Mouse (Mus musculus): ENCODE data around the gene Pomt1.

The Pomt1 gene

GRCm38 (mm10) chr2:32235886-32236759 lies at the start of gene Pomt1:
Gene Pomt1, plus strand, starts transcription at chr2:32236590.
- in situ Hi-C loops (cut with MseI, MboI) = no loop called here

- in situ Hi-C loops (cut with MseI, MboI) = no loop called here
Measured at GRCm38 (mm10) chr2:32187019-32187551, 49.3 kb upstream of the Pomt1 start.

DNA sequence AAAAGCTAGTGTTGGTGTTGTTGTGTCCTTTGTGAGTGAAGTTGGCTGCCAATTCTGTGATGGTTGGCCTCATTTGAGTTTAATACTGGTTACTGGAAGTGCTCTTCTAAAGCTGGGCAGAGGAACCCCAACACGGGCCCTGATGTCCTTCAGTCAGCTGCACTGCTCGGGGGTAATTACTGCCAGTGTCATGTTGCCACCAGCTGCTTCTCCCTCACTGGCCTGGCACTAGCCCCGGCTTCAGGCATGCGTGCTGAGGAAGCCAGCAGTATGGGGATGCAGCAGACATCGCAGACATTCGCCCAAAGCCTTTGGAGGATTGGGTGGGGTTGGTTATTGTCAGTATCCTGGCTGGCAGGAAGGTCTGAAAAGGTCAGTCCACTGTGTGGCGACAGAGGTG lies 48.7 kb upstream of the Pomt1 start:
- in situ Hi-C loops (cut with MseI, MboI) = no loop called here

- in situ Hi-C loops (cut with MseI, MboI) = no loop called here
Measured at GRCm38 (mm10) chr2:32189060-32189681, 47.2 kb upstream of the Pomt1 start.

GRCm38 (mm10) chr2:32190620-32191019 lies 45.8 kb upstream of the Pomt1 start:
- in situ Hi-C loops (cut with MseI, MboI) = no loop called here

DNA sequence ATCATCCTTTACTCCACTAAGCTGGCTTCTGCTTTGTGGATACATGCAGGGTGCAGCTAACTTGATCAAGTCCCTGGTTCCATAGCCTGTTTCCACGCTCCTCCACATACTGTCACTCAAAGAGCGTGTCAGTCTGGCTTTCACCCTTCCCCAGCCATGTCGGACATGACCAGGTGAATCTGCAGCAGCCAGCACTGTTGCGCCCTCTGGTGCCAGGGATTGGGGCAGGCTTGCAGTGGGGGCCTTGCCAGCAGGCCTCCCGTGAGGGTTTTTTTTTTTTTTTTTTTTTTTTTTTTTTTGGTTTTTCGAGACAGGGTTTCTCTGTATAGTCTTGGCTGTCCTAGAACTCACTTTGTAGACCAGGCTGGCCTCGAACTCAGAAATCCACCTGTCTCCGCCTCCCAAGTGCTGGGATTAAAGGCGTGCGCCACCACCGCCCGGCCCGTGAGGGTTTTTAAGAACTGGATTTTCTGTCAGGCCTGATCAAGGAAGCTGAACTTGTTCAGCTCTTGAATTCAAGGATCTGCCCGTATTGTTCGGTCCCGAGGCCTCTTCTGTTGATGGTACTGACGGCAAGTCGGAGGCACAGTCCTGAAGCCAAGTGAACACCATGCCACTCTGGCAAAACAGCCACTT lies 44.4 kb upstream of the Pomt1 start:
- in situ Hi-C loops (cut with MseI, MboI) = no loop called here

DNA sequence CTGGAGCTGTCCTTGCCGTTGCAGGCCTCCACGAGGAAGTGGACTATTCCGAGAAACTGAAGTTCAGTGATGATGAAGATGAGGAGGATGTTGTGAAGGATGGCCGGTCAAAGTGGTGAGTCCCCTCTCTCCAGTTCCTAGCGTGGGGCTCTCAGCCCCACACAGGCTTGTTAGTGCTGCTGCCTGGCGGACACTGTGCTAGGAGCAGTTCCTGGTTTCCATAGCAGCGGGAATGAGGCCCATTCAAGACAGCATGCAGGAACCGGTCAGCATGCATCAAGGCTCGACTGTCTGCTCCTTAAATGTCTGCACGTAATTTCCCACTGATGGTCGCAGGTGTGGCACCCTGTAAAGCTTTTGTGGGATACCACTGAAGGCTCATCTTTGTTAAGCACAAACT lies 37.4 kb upstream of the Pomt1 start:
- in situ Hi-C loops (cut with MseI, MboI) = no loop called here

DNA sequence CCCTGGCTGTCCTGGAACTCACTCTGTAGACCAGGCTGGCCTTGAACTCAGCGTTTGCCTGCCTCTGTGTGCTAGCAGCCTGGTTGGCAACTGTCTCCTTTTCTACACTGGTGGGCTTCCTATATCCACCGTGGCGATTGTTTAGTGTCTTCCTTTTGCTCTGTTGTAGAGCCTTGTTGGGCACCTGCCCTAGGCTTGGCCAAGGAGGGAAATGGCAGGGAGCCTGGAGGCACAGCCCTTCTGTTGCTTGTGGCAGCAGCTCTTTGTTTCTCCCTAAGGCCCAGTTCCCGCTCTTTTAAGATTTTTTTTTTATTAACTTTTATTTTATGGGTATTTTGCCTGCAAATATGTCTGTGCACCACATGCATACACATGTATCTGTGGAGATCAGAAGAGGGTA lies 36.4 kb upstream of the Pomt1 start:
- in situ Hi-C loops (cut with MseI, MboI) = no loop called here

- in situ Hi-C loops (cut with MseI, MboI) = no loop called here
Measured at GRCm38 (mm10) chr2:32200712-32201111, 35.7 kb upstream of the Pomt1 start.

- in situ Hi-C loops (cut with MseI, MboI) = no loop called here
Measured at GRCm38 (mm10) chr2:32201527-32201926, 34.9 kb upstream of the Pomt1 start.

- in situ Hi-C loops (cut with MseI, MboI) = no loop called here
Measured at GRCm38 (mm10) chr2:32203853-32204252, 32.5 kb upstream of the Pomt1 start.

DNA sequence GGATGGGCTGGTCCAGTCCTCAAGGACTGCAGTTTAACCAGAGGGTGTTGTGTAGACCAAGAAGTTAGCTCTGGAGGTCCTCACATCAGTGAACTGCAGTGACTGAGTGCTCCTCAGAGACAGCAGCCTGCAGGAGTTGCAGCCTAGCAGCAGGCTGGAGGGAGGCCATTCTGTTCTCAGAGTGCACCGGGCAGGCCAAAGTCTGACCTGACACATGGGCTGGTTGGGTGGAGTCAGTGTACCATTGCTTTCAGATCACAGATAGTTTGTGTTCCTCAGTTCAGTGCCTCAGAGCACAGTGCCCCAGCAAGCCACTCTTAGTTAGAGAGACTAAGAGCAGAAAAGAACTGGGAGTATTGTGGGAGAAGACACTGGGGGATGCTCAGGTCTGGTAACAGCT lies 28.7 kb upstream of the Pomt1 start:
- in situ Hi-C loops (cut with MseI, MboI) = no loop called here

DNA sequence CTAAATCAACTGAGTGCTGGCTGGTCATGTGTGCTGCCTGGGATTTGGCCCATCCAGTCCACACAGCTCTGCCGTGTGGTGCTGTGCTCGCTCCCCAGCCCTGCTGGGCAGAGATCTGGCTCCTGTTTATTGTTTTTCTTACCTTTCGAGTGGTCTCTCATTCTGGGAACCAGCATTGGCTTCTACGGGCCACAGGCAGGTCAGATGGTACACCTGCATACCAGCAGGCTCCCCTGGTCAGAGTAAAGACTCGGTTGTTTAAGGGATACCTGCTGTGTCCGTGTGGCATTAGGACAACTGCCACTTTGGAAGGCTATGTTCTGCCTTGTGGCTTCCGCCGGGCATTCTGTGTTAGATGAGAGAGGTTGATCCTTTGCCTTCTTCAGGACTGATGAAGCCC lies 24.7 kb upstream of the Pomt1 start:
- in situ Hi-C loops (cut with MseI, MboI) = no loop called here

DNA sequence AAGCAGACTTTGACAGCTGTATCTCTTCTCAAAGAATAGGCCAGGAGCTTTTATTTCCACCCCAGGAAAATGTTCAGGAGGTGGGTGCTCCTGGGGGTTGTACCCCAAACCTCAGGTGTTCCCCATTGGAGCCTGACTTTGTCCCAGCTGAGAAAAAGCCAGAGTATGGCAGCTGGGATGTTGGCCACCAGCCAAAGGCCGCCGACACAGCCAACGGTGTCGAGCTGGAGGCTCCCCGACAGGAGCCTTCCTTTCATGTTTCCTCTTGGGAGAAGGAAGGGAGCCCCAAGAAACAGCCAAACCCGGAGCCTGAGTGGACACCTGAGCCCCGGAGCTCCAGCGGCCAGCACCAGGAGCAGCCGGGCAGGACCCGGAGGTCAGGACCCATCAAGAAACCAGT lies 23.4 kb upstream of the Pomt1 start:
- in situ Hi-C loops (cut with MseI, MboI) = no loop called here

GRCm38 (mm10) chr2:32215576-32215975 lies 20.8 kb upstream of the Pomt1 start:
- in situ Hi-C loops (cut with MseI, MboI) = no loop called here

DNA sequence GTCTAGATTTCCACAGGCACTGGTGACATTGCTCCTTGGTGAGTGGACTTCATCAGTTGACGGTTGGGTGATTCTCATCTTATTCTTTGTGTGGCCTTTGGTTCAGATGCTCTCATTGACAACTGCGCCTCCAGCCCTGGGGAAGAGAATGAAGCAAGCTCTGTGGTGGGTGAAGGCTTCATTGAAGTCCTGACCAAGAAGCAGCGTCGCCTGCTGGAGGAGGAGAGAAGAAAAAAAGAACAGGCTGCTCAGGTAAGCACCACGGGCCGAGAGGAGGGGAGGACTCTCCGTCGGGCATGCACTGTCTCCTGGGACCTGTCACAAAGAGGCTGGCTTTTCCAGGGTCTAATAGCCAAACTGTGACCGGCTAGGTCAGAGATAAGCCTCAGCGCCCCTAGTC lies 19.9 kb upstream of the Pomt1 start:
- in situ Hi-C loops (cut with MseI, MboI) = no loop called here

DNA sequence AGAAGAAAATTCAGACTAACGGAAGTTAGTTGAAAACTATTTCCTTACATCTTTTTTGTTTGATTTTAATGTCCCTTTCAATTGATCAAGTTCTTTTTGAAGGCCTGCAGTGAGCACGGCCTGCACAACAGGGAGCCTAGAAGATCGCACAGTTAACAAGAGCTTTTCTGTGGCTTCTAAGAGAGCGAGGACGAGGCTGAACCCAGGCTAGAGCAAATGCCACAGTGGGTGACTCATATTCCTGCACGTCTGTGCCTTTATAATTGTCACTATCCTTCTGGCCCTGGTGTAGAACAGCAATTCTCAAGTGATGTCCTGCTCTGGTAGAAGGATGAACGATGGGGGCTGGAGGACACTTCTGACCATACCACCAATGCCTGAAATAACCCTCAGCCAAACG lies 18.7 kb upstream of the Pomt1 start:
- in situ Hi-C loops (cut with MseI, MboI) = no loop called here

DNA sequence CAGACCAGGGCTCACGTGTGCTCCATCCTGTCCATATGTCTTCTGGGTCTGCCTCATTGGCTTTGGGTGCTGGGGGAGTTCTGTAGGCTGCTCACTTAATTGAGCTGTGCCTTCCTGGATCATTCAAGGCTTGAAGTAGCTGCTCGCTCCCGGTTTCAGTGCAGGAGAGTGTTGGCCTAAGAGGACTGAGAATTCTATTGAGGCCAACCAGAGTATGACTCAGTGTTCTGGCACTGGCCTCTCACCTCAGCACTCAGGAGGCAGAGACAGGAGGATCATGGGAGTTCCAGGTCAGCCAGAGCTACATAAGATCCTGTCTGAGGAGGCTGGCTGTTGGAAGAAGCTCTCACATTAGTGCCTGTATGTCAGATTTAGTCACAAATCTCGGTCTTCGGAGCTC lies 18.3 kb upstream of the Pomt1 start:
- in situ Hi-C loops (cut with MseI, MboI) = no loop called here

- in situ Hi-C loops (cut with MseI, MboI) = no loop called here
Measured at GRCm38 (mm10) chr2:32218541-32219334, 17.7 kb upstream of the Pomt1 start.

- in situ Hi-C loops (cut with MseI, MboI) = no loop called here
Measured at GRCm38 (mm10) chr2:32219501-32219900, 16.9 kb upstream of the Pomt1 start.

GRCm38 (mm10) chr2:32220021-32220420 lies 16.4 kb upstream of the Pomt1 start:
- in situ Hi-C loops (cut with MseI, MboI) = no loop called here

- in situ Hi-C loops (cut with MseI, MboI) = no loop called here
Measured at GRCm38 (mm10) chr2:32220969-32221368, 15.4 kb upstream of the Pomt1 start.

Data from mouse trophoblast stem cell (cell line).